Mouse (Mus musculus): ENCODE measurements at regions not wholly inside any gene's neighbourhood (a gene's known extent, or its start where the extent isn't known, plus 50 kb on each side); places are given as distances from the start of the nearest gene placed in this dataset.

DNA sequence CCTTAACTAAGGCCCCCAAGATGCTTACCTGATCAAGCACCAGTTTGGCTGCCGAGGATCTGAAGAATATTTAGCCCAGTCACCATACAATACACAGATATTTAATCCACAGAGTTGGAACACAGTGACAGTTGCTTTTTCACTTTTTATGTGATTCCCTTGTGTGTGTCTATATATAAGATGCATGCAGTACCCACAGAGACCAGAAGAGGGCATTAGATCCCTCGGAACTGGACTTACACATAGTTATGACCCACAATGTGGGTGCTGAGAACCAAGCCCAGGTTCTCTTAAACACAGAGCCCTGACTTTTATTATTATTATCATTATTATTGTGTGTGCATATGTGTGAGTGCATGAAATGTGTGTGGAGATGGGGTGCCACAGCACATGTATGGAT is 70.6 kb upstream of the Xpo1 start:
- Histone ChIP-seq H3K36me3 (no peaks in the 10 kb centered on the region), H3K4me2 (no peak overlapping the region), H3K9ac (no peak overlapping the region), H3K9me3 (no peaks in the 10 kb centered on the region), H3K27ac (replicated peaks) (no peak overlapping the region), H3K4me3 (no peak overlapping the region), H3K27me3 (no peaks in the 10 kb centered on the region), H3K4me1 (replicated peaks) (no peaks in the 10 kb centered on the region)
- WGBS: 92% methylated on average over 2 of the region's 2 CpGs
- ATAC-seq (ENCODE audit: low read depth): no peak

DNA sequence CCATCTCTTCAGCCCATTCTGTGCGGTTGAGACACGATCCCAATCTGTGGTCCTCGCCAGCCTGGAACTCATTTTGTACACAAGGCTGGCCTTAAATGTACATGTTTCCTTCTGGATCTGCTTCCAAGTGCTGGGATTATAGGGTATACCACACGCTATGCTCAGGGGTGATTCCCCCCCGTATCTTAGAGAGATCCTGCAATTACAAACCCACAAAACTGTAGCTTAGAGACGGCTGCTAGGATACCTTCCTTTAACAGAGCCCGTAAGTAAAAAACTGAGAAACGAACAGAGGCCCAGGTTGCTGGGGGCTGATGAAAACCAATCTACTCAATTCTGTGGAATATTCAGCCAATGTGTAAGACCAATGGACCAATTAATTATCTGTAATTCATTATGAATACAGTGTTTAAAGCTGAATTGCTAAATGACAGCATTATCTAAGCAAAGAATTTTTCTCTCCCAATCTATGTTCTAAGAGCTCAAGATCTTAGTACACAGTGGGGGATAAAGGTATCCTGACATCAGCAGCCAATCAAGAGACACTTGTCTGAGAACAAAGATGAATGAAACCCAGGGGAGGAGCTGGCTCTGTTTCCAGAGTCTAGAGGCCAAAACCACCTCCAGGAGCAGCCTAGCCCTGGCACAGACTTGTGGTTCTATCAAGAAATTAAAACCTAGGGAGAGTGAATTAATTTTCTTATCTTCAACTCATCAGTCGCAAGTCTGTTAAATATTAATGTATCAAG is 54.0 kb upstream of the Xpo1 start:
- H3K36me3 ChIP-seq: no peaks in the 10 kb centered on the region
- WGBS: 84% methylated on average over 9 of the region's 9 CpGs
- H3K4me1 ChIP-seq (replicated peaks): no peaks in the 10 kb centered on the region
- no peaks in the 10 kb centered on the region for H3K27me3 ChIP-seq
- no peak overlapping the region for H3K4me3 ChIP-seq
- H3K9me3 ChIP-seq: no peaks in the 10 kb centered on the region
- H3K27ac ChIP-seq (replicated peaks): no peak overlapping the region
- no peak for ATAC-seq (ENCODE audit: low read depth)
- no peak overlapping the region for H3K9ac ChIP-seq
- H3K4me2 ChIP-seq: no peak overlapping the region

DNA sequence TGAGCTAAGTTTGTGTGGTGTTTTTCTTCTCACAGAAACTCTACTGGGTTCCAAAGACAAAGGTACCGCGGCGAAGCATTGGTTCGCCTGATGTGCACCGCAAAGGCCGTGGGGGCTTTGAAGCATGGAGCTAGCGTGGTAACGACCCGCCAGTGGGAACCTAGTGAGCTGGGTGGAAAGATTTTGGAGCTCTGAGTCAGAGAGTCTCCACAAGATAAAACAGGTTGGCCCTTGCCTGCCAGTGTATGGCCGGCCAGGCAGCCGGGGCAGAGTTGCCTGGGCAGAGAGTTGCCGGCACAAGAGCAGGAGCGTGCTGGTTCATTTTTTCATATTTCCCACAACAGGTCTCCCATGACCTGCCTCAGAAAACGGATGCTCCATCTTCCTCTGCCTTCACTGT is 52.3 kb upstream of the Xpo1 start:
- ATAC-seq (ENCODE audit: low read depth): no peak
- H3K4me1 ChIP-seq (replicated peaks): no peaks in the 10 kb centered on the region
- H3K4me2 ChIP-seq: no peak overlapping the region
- H3K36me3 ChIP-seq: no peaks in the 10 kb centered on the region
- H3K27ac ChIP-seq (replicated peaks): no peak overlapping the region
- WGBS: 90% methylated on average over 14 of the region's 14 CpGs
- no peaks in the 10 kb centered on the region for H3K27me3 ChIP-seq
- H3K4me3 ChIP-seq: no peak overlapping the region
- H3K9ac ChIP-seq: no peak overlapping the region
- H3K9me3 ChIP-seq: no peaks in the 10 kb centered on the region

DNA sequence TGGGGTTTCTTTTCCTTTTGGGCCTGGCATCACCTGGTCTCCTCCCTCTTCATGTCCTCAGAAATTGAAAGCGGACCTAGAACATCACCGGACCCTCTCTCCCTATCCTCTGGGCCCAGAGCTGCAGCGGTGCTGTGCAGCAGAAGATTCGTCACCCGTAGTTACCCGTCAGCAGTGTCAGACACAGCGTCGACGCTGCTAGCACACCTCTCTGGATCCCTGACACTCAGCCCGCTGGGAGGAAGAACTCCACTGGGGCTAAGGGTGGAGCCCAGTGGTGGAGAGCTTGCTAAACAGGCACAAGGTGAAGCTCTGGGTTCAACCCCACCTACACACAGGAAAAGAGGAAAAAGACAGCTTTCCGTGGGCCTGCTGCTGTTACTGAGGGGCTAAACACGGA is 51.8 kb upstream of the Xpo1 start:
- Histone ChIP-seq H3K4me3 (no peak overlapping the region), H3K4me2 (no peak overlapping the region), H3K36me3 (no peaks in the 10 kb centered on the region), H3K4me1 (replicated peaks) (no peaks in the 10 kb centered on the region), H3K9me3 (no peaks in the 10 kb centered on the region), H3K27ac (replicated peaks) (no peak overlapping the region), H3K27me3 (no peaks in the 10 kb centered on the region), H3K9ac (no peak overlapping the region)
- ATAC-seq (ENCODE audit: low read depth): no peak
- 77% methylated on average over 12 of the region's 12 CpGs for WGBS
